Mouse (Mus musculus) sigmoid colon, adult 10 weeks (tissue): ENCODE data around the gene Gm10424. TPM values are rescaled to one million over a fixed set of nuclear protein-coding genes. Genes with fewer than 3 reads are reported as not detected.

Source experiments
- polyA plus RNA-seq: library from polyadenylated mRNA; stranded (reverse); fragments of 350-450 nt; fragmentation: Illumina TruSeq; extraction: RNeasy Lipid Tissue Mini Kit (QIAGEN cat#74804); gene quantifications from one replicate; pipeline ENCODE4 v1.2.3, GENCODE M21; 2014; ENCODE audit warnings: low read depth, low replicate concordance

Gm10424 gene
- polyA plus RNA-seq = not detected

DNA sequence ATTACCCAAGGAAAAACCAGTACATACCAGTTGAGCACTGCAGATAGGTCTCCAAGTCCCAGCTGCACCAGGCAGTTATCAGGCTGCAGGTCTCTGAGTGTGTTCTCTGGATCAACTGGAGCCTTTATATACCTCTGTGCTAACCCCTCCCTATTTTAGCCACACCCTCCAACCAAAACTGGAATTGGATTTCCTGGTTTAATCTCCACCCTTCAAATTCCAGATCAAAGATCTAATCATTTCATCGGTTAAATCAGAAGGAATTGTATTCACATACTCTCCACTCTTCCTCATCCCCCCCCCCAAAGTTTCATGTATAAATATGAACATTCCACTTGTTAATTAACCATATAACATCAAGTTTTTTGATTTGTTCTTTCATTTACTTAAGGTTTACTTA, at the start of gene Gm10424:
TSS of gene Gm10424 (minus strand) at position 101 of the 400 bp plus-strand sequence.

DNA sequence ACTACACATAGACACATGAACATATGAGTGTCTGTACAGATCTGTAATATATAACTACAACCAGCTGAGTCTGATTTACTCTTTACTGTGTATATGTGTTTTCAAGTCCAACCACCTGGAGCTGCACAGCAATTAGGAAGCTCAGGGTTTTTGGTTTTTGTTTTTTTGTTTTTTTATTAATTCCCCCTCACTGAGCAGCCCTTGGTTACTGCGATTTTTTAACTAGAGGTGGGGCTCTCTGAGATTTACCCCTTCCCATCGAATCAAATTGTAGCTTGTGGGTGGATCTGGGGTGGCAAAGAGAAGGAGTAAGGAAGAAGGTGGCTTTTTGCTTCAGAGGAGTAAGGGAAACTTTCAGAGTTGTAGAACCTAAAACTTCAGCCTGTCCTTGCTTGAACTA, 33.0 kb upstream of the Gm10424 start, which contains the start of gene Gm3259:
TSS of gene Gm3259 (plus strand) at position 301 of the 400 bp plus-strand sequence.

Other genes with a start within 250 kb of the Gm10424 start
- not detected for gene Gm7942, start 165.8 kb downstream of the Gm10424 start, polyA plus RNA-seq
- gene Gm16513, start 90.1 kb downstream of the Gm10424 start, polyA plus RNA-seq = not detected
- gene Gm3259, start 33.1 kb upstream of the Gm10424 start, polyA plus RNA-seq = not detected
- gene D5Ertd577e, start 184.0 kb upstream of the Gm10424 start, polyA plus RNA-seq = not detected
- gene Gm3286, start 238.0 kb upstream of the Gm10424 start, polyA plus RNA-seq = not detected